Mouse (Mus musculus) lung, adult 10 weeks (tissue): ENCODE measurements around the gene Dlx5. TPM values are rescaled to one million over a fixed set of nuclear protein-coding genes. Genes with fewer than 3 reads are reported as not detected.

Experiments used
- polyA plus RNA-seq: library from polyadenylated mRNA; stranded (reverse); fragments of 350-450 nt; fragmentation: Illumina TruSeq; extraction: RNeasy Lipid Tissue Mini Kit (QIAGEN cat#74804); gene quantifications from one replicate; pipeline ENCODE4 v1.2.3, GENCODE M21; 2014; ENCODE audit warnings: low read depth, low replicate concordance; ENCODE audit not compliant: insufficient read depth

Dlx5 gene
- polyA plus RNA-seq = not detected

DNA sequence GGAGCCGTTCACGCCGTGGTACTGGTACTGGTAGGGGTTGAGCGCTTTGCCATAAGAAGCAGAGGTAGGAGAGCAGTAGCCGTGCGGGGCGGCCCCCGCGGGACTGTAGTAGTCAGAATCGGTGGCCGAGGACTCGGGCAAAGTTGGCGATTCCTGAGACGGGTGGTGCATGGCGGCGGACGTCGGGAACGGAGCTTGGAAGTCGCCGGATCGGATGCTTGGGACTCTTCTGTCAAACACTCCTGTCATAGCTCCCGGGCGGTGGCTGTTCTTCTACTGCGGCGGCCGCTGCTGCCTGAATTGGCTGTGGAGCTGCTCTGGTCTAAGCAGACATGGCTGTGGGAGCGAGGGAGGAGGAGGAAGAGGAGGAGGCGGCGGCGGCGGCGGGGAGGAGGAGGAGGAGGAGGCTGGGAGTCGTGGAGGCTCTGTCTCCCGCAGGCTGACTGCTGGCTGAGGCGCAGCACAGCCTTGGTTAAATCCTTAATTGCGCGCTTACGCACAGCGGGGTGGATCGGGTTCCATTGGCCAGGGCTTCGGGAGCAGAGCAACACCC, at the start of gene Dlx5:
Gene Dlx5, minus strand, starts transcription at position 448 of the 553 bp plus-strand sequence.

DNA sequence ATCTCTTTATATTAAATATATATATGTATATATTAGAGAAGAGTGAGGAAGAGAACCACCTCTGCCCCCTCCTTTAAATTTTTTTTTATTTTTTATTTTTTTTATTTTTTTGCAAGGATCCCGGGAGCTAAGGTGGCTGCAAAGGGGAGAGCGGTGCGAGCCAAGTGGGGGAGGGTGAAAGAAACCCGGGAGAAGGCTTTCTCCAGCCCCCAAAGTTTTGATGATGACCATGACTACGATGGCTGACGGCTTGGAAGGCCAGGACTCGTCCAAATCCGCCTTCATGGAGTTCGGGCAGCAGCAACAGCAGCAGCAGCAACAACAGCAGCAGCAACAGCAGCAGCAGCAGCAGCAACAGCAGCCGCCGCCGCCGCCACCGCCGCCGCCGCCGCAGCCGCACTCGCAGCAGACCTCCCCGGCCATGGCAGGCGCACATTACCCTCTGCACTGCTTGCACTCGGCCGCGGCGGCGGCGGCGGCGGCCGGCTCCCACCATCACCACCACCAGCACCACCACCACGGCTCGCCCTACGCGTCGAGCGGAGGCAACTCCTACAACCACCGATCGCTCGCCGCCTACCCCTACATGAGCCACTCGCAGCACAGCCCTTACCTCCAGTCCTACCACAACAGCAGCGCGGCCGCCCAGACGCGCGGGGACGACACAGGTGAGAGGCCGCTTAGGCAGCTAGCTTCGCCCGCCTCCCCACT, 18.6 kb downstream of the Dlx5 start, which contains the start of gene Dlx6:
Gene Dlx6, plus strand, starts transcription at position 175 of the 711 bp plus-strand sequence.

Other genes starting within 250 kb of the Dlx5 start
- not detected for gene Dlx6, start 18.8 kb downstream of the Dlx5 start, polyA plus RNA-seq
- 2.2 TPM for gene Sdhaf3, start 73.9 kb upstream of the Dlx5 start, polyA plus RNA-seq